Mouse (Mus musculus) myocyte (in vitro differentiated cells): Measurements from ENCODE around the gene Gm45753.

Experiments used
- E2F4 ChIP-seq: IDR thresholded peaks from one replicate; pipeline ENCODE4 v1.6.1; 2011; ENCODE audit warnings: mild to moderate bottlenecking, control low read depth, moderate library complexity; ENCODE audit not compliant: insufficient read depth
- MAX ChIP-seq: IDR thresholded peaks from one replicate; pipeline ENCODE4 v1.6.1; 2011; ENCODE audit warnings: low read depth, mild to moderate bottlenecking, control low read depth
- POLR2A ChIP-seq: IDR thresholded peaks from one replicate; pipeline ENCODE4 v1.6.1; 2011; ENCODE audit warnings: low read depth, mild to moderate bottlenecking, control low read depth, moderate library complexity; ENCODE audit not compliant: insufficient read length
- POLR2AphosphoS2 ChIP-seq: IDR thresholded peaks from one replicate; pipeline ENCODE4 v1.6.1; 2011; ENCODE audit warnings: low read depth, control low read depth; ENCODE audit not compliant: insufficient read length
- TCF12 ChIP-seq: IDR thresholded peaks from one replicate; pipeline ENCODE4 v1.6.1; 2011; ENCODE audit warnings: mild to moderate bottlenecking, control low read depth; ENCODE audit not compliant: poor library complexity, insufficient read depth, severe bottlenecking
- USF1 ChIP-seq: IDR thresholded peaks from one replicate; pipeline ENCODE4 v1.6.1; 2011; ENCODE audit warnings: low read depth, mild to moderate bottlenecking, control low read depth, moderate library complexity

DNA sequence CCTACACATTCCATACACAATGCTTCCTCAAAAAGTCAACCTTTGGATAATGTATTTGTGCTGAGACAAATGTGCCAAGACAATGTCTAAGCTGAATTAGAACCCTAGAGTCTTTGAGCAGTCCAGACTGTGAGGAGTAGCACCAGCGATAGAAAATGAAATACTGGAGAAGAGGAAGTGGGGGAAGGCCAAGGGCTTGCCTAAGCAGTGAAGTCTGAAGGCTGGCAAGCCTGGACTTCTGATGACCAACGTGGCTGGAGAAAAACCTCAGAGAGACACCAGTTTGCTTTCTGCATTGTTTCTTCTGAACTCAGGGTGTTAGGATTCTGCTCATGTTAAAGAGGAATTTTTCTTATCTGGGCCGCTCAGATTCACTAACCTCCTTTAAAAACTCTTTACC lies 22.6 kb upstream of the Gm45753 start:
- TF ChIP-seq POLR2A (no peak), TCF12 (no peak), E2F4 (no peak), MAX (no peak), USF1 (no peak), POLR2AphosphoS2 (no peak)
